Mouse (Mus musculus): ENCODE results near the gene Sec22b. TPM values are rescaled to one million over a fixed set of nuclear protein-coding genes. Genes with fewer than 3 reads are reported as not detected.

The Sec22b gene
- polyA plus RNA-seq, 1 experiment from 2014 or later: 106 TPM

- no peak for ATAC-seq (ENCODE audit: low FRiP score, low read depth)
- Histone ChIP-seq H3K4me1 (peaks cover 11% of the 10 kb centered on the region), H3K27me3 (replicated peaks) (no peaks in the 10 kb centered on the region), H3K9ac (no peak overlapping the region), H3K36me3 (no peaks in the 10 kb centered on the region), H3K27ac (no peak overlapping the region), H3K9me3 (no peaks in the 10 kb centered on the region; the same call in 1 of the 2 replicates), H3K4me3 (no peak overlapping the region), H3K4me2 (replicated peaks) (no peak overlapping the region)
- 13% methylated on average over 7 of the region's 7 CpGs for WGBS
These were observed 70.1 kb downstream of the Sec22b start for GRCm38 (mm10) chr3:97971117-97971516.

DNA sequence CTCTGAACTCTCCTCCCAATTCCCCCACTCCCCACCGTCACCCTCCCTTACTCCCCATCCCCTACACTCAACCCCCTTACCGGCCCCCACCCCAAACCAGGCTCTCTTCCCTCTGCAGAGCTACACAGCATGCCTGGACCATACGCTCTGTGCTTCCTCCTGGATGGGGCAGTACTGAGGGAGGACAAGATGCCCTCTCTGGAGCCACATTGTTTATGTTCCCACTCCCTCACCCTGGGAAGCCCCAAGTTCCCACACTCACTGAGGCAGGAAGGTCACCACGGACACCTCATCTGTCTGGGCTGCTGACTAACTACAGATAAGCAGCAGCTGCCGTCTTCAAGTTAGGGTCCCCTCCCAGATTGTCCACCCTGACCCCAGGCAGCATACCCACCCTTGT, 71.2 kb downstream of the Sec22b start:
- WGBS: 63% methylated on average over 5 of the region's 5 CpGs
- 0 out of 2 replicates have a peak, but pooled peaks have one; percentile 37 for ATAC-seq (ENCODE audit: low FRiP score, low read depth)
- no peak overlapping the region for H3K9ac ChIP-seq

DNA sequence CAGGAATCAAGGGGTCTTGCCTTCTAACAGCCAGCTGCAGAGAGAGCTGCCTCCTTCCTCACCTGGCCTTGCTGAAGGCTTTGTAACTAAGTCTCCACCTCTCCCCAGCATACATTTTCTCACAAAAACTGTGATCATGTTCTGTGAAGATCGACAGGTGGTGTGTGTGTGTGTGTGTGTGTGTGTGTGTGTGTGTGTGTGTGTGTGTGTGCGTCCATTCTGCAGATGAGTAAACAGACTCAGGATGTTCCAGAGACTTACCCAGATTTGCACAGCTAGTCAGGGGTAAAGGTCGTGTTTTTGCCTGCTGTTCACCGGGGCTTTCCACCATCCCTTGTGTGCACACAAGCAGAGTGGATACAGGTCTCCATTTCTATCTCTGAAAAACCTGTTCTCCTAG, 71.7 kb downstream of the Sec22b start:
- no peak overlapping the region for H3K27ac ChIP-seq

More for the DNA sequence above, 71.2 kb downstream of the Sec22b start:
- H3K9me3 ChIP-seq: no peaks in the 10 kb centered on the region; the same call in 1 of the 2 replicates
- H3K4me2 ChIP-seq (replicated peaks): no peak overlapping the region
- peaks cover 11% of the 10 kb centered on the region for H3K4me1 ChIP-seq
- no peak overlapping the region for H3K27ac ChIP-seq
- no peaks in the 10 kb centered on the region for H3K36me3 ChIP-seq
- H3K4me3 ChIP-seq: no peak overlapping the region
- H3K27me3 ChIP-seq (replicated peaks): no peaks in the 10 kb centered on the region

More for the DNA sequence above, 71.7 kb downstream of the Sec22b start:
- Histone ChIP-seq H3K4me3 (no peak overlapping the region), H3K27me3 (replicated peaks) (no peaks in the 10 kb centered on the region), H3K36me3 (no peaks in the 10 kb centered on the region), H3K4me2 (replicated peaks) (no peak overlapping the region), H3K4me1 (peaks cover 11% of the 10 kb centered on the region), H3K9ac (no peak overlapping the region), H3K9me3 (no peaks in the 10 kb centered on the region; the same call in 1 of the 2 replicates)
- WGBS: 76% methylated on average over 4 of the region's 4 CpGs
- ATAC-seq (ENCODE audit: low FRiP score, low read depth): no peak

Other genes starting within 250 kb of the Sec22b start
- 9.1 and 10.3 TPM in 2 replicates for gene Prkab2, start 243.0 kb upstream of the Sec22b start, polyA plus RNA-seq (2016; fragmentation: Nextera tagmentation; extraction: Ambion mirVana)
- not detected in 2 replicates for gene Gm17651, start 226.5 kb upstream of the Sec22b start, polyA plus RNA-seq (2016; fragmentation: Nextera tagmentation; extraction: Ambion mirVana)
- gene Pde4dip, start 12.5 kb upstream of the Sec22b start, polyA plus RNA-seq (2016; fragmentation: Nextera tagmentation; extraction: Ambion mirVana): 51.1 and 60.1 TPM in 2 replicates
- gene Notch2, start 112.3 kb downstream of the Sec22b start, polyA plus RNA-seq (2016; fragmentation: Nextera tagmentation; extraction: Ambion mirVana): 16.8 and 17.1 TPM in 2 replicates

Measured in neural tube, embryonic 12.5 days (tissue).